Mouse (Mus musculus) liver, embryonic 15.5 days (tissue): ENCODE results near the gene Hoxd1. TPM values are rescaled to one million over a fixed set of nuclear protein-coding genes. Genes with fewer than 3 reads are reported as not detected.

ENCODE experiments used
- ATAC-seq: fragments of 200-750 bp; cut with Nextera tagmentation; 2 replicates; pipeline ENCODE4 v1.8.0; 2017; ENCODE audit warnings: moderate number of reproducible peaks, mild to moderate bottlenecking, moderate library complexity; ENCODE audit not compliant: insufficient read depth
- H3K27ac ChIP-seq: fragments of 300-500 bp; sonication (generic); replicated peaks from 2 replicates; pipeline ENCODE4 v1.5.1; 2015; ENCODE audit warnings: mild to moderate bottlenecking, inconsistent platforms
- H3K27me3 ChIP-seq: fragments of 300-500 bp; sonication (generic); 2 replicates; pipeline ENCODE4 v1.6.1; 2015; ENCODE audit warnings: mild to moderate bottlenecking, inconsistent platforms
- H3K36me3 ChIP-seq: fragments of 300-500 bp; sonication (generic); replicated peaks from 2 replicates; pipeline ENCODE4 v1.6.1; 2015; ENCODE audit warnings: moderate library complexity, mild to moderate bottlenecking, inconsistent platforms
- H3K4me1 ChIP-seq: fragments of 300-500 bp; sonication (generic); replicated peaks from 2 replicates; pipeline ENCODE4 v1.6.1; 2015; ENCODE audit warnings: inconsistent platforms
- H3K4me2 ChIP-seq: fragments of 300-500 bp; sonication (generic); 2 replicates; pipeline ENCODE4 v1.6.1; 2015; ENCODE audit warnings: moderate library complexity, mild to moderate bottlenecking, inconsistent platforms
- H3K4me3 ChIP-seq: fragments of 300-500 bp; sonication (generic); replicated peaks from 2 replicates; pipeline ENCODE4 v1.5.1; 2015; ENCODE audit warnings: mild to moderate bottlenecking, inconsistent platforms
- H3K9ac ChIP-seq: fragments of 300-500 bp; sonication (generic); 2 replicates; pipeline ENCODE4 v1.6.1; 2015; ENCODE audit warnings: moderate library complexity, mild to moderate bottlenecking, inconsistent platforms
- H3K9me3 ChIP-seq: fragments of 300-500 bp; sonication (generic); replicated peaks from 2 replicates; pipeline ENCODE4 v1.6.1; 2016; ENCODE audit warnings: inconsistent platforms
- WGBS: fragments of 180-500 bp; shearing (Covaris S2); methylation state at CpG from one replicate; pipeline ENCODE4 v1.1.7; 2015; ENCODE audit warnings: mixed read lengths; ENCODE audit not compliant: insufficient replicate concordance; 5-methylcytosine and 5-hydroxymethylcytosine counted together
- polyA plus RNA-seq: library from polyadenylated mRNA; unstranded; fragments of >200 nt; fragmentation: Nextera tagmentation; extraction: Ambion mirVana; gene quantifications from 2 replicates; pipeline ENCODE4 v1.2.1, GENCODE M21; 2015

Hoxd1 gene
- polyA plus RNA-seq, 1 experiment from 2014 or later = 0.05 TPM

DNA sequence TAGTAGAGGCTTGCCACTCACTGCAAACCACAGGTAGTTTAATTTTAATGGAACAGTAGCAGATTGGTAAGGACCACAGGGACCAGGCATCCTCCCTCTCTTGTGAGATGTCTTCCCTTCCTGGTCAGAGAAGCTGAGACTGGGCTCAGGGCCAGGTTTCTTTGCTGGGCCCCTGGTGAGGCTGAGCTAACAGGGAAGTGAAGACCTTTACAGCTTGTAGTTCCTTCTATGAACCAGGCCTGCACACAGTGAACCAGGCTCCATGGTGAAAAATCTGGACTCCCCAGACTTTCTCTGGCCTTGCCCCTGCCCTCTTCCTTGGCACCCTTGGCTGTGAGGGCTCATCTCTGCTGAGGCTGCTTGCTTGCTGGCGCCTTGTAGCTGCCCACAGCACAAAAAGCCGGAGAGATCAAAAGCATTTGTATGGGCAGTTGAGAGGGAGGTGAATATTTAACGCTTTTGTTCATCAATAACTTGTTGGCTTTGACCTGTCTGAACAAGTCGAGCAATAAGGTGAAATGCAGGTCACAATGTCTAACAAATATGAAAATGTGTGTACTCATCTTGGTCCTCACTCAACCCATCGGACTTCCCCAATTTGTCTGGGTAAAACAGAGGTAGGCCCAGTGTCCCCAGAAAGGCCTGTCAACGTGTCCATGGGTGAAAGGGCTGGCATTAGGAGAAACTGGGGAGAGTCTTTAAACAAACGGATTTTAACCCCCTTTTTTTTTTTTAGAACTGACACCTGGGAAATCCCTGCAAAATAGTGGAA lies 38.4 kb upstream of the Hoxd1 start:
- H3K36me3 ChIP-seq = no peaks in the 10 kb centered on the region
- no peak overlapping the region for H3K27ac ChIP-seq
- no peaks in the 10 kb centered on the region for H3K4me1 ChIP-seq
- no peak overlapping the region for H3K9ac ChIP-seq
- H3K4me3 ChIP-seq = no peak overlapping the region
- peaks cover 100% of the 10 kb centered on the region for H3K27me3 ChIP-seq
- no peak for ATAC-seq
- no peaks in the 10 kb centered on the region for H3K9me3 ChIP-seq
- whole genome bisulfite sequencing = 36% methylated on average over 7 of the region's 7 CpGs
- no peak overlapping the region for H3K4me2 ChIP-seq

DNA sequence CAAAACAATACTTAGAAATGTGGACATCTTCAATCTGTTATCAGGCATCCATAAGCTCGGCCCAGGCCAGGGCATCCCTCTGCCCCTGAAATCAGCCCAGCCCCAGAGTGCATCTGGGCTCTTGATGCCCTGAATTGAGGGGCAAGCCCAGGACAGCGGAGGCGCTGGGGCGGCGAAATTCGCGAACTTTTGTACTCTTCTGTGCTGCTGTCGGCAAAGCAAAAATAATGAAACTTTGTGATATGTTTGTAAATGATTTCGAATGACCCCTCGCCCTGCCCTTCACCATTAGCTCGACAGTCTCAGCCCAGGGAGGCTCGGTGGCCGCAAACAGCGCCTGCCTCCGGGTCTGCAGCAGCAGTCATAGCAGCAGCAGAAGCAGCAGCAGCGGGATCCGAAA lies 37.6 kb upstream of the Hoxd1 start:
- Histone ChIP-seq H3K4me1 (no peaks in the 10 kb centered on the region), H3K27me3 (peaks cover 99% of the 10 kb centered on the region)
- no peak for ATAC-seq

DNA sequence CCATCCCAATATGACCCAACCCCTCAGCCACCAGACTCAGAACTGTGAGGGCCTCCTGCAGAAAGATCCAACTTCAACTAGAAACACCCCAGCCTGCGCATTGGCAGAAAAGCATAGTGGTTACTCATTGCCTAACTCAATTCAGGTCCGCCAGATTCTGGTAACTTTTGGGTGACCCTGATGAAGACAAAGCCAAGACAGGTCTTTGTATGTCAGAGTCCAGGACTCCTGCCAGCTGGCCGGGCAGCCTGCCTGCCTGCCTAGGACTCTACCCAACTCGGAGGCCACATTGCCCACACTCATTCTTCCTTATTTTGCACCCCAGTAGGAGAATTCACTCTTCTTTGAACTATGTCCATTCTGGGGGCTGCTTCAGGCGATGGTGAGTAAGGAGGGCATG lies 36.2 kb upstream of the Hoxd1 start, which contains the start of gene Gm28230:
Gene Gm28230 (plus strand): TSS at position 178 of the 400 bp plus-strand sequence.
- Histone ChIP-seq H3K9me3 (no peaks in the 10 kb centered on the region), H3K4me3 (no peak within 1 kb of the TSS; the same call in 1 of the 2 replicates), H3K27ac (no peak within 1 kb of the TSS), H3K4me1 (no peaks in the 10 kb centered on the region), H3K27me3 (peaks cover 99% of the 10 kb centered on the region), H3K36me3 (no peaks in the 10 kb centered on the region), H3K4me2 (peak within 1 kb of the TSS; percentile 29; the same call in 1 of the 2 replicates), H3K9ac (no peak within 1 kb of the TSS)
- no peak for ATAC-seq
- WGBS = 43% methylated on average over 5 of the region's 5 CpGs

More for the DNA sequence above, 37.6 kb upstream of the Hoxd1 start:
- 35% methylated on average over 17 of the region's 17 CpGs for WGBS
- Histone ChIP-seq H3K9me3 (no peaks in the 10 kb centered on the region), H3K36me3 (no peaks in the 10 kb centered on the region), H3K27ac (no peak overlapping the region), H3K4me2 (no peak overlapping the region), H3K4me3 (no peak overlapping the region), H3K9ac (no peak overlapping the region)

DNA sequence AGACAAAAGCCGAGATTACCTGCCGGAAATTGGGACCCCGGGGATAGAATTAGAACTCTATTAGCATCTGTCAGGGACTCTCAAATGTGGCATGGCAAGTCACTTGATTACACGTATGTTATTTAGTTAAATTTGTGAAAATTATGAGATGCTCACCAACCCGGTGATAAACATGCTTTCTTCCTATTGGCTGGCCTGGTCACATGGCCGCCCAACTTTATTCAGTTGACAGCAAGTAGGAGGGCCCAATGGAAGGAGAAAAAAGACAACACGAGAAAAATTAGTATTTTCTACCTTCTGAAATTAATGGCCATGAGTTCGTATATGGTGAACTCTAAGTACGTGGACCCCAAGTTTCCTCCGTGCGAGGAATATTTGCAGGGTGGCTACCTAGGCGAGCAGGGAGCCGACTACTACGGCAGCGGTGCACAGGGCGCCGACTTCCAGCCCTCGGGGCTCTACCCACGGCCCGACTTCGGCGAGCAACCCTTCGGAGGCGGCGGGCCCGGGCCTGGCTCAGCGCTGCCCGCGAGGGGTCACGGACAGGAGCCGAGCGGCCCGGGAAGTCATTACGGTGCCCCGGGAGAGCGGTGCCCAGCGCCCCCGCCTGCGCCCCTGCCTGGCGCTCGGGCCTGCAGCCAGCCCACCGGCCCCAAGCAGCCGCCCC lies 35.7 kb upstream of the Hoxd1 start:
- peak overlapping the region; percentile 29; the same call in 1 of the 2 replicates for H3K4me2 ChIP-seq
- H3K9me3 ChIP-seq = no peaks in the 10 kb centered on the region
- H3K27ac ChIP-seq = no peak overlapping the region
- H3K36me3 ChIP-seq = no peaks in the 10 kb centered on the region
- WGBS = 14% methylated on average over 42 of the region's 43 CpGs
- peaks cover 99% of the 10 kb centered on the region for H3K27me3 ChIP-seq
- H3K4me1 ChIP-seq = no peaks in the 10 kb centered on the region
- no peak for ATAC-seq
- H3K4me3 ChIP-seq = no peak overlapping the region; the same call in 1 of the 2 replicates
- no peak overlapping the region for H3K9ac ChIP-seq

DNA sequence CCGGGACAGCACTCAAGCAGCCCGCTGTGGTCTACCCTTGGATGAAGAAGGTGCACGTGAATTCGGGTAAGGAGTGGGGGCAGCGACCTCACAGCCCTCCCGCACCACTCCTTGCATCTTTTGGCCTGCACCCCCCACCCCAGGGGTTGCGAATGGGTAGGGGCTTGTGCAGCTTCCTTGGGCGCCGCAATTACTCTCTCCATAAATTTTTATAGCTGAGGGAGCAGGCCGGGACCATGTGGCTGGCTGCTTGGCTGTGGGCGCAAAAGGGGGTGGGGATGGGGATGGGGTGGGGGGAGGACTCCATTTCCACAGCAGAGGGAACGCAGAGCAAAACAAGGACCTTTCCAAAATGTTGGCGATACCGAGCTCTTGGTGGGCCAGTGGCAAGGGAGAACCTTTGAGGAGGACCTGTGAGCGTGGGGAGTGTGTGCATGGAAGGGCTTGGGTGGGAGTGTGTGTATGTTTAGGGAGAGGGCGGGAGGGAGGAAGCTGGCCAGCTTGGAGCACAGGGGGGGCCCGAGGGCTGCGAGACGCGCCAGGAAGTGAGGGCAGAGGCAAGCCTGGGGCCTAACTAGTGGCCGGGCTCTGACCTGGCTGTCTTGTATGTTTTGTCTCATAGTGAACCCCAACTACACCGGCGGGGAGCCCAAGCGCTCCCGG lies 35.0 kb upstream of the Hoxd1 start:
- ATAC-seq = no peak
- Histone ChIP-seq H3K36me3 (no peaks in the 10 kb centered on the region), H3K9me3 (no peaks in the 10 kb centered on the region), H3K27ac (no peak overlapping the region), H3K27me3 (peaks cover 99% of the 10 kb centered on the region), H3K4me2 (peak overlapping the region; percentile 29; the same call in 1 of the 2 replicates), H3K4me1 (no peaks in the 10 kb centered on the region), H3K4me3 (no peak overlapping the region; the same call in 1 of the 2 replicates), H3K9ac (no peak overlapping the region)
- 7% methylated on average over 25 of the region's 25 CpGs for WGBS

DNA sequence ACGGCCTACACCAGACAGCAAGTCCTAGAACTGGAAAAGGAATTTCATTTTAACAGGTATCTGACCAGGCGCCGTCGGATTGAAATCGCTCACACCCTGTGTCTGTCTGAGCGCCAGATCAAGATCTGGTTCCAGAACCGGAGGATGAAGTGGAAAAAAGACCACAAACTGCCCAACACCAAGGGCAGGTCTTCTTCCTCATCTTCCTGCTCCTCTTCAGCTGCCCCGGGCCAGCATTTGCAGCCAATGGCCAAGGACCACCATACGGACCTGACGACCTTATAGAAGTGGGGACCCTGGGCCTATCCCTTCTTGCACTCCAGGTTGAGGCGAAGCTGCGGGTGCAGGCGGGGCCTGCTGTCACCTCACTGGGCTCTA lies 34.5 kb upstream of the Hoxd1 start:
- Histone ChIP-seq H3K27ac (no peak overlapping the region), H3K4me2 (no peak overlapping the region), H3K36me3 (no peaks in the 10 kb centered on the region), H3K9ac (no peak overlapping the region), H3K4me1 (no peaks in the 10 kb centered on the region), H3K27me3 (peaks cover 99% of the 10 kb centered on the region), H3K4me3 (no peak overlapping the region), H3K9me3 (no peaks in the 10 kb centered on the region)
- no peak for ATAC-seq
- WGBS = 31% methylated on average over 13 of the region's 13 CpGs

DNA sequence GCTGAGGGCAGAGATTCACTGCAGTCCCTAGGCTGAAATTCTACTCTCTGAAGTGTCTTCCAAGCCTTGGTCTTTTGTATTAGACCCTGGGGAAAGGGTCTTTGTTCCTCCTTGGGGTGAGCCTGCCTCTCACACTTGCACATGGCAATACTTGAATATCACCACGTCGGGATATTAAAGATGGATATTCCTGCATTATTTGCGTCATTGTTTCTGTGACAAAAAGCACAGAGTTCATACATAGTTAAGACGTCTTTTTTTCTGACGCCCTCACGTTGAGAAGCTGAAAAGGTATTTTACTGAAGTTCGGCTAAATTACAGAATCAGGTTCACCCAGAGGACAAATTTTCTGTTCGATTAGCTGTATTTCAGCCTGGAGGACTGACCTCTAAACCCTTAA lies 32.4 kb upstream of the Hoxd1 start:
- H3K36me3 ChIP-seq = no peaks in the 10 kb centered on the region
- no peak overlapping the region for H3K4me3 ChIP-seq
- 34% methylated on average over 8 of the region's 8 CpGs for WGBS
- H3K4me2 ChIP-seq = no peak overlapping the region
- H3K9me3 ChIP-seq = no peaks in the 10 kb centered on the region
- H3K9ac ChIP-seq = no peak overlapping the region
- no peak overlapping the region for H3K27ac ChIP-seq
- no peaks in the 10 kb centered on the region for H3K4me1 ChIP-seq
- no peak for ATAC-seq
- peaks cover 99% of the 10 kb centered on the region for H3K27me3 ChIP-seq

DNA sequence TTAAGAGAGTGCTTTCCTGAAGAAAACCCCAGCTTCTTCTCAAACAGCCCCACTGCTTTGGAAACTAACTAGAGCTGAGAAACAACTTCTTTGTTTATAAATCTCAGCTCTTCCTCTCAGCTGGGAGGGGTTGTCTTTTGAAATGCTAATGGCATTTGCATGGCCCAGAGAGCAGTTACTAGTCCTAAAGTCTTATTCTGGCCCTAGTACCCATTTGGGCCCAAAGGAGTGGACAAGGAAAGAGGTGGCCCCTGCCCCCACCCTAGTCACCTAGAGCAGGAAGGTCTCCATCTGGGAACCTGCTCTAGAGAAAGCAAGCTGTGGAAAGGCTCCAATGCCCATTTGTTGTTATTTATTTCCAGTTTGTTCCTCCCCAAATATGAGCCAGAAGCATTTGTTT lies 31.7 kb upstream of the Hoxd1 start:
- no peak overlapping the region for H3K4me2 ChIP-seq

DNA sequence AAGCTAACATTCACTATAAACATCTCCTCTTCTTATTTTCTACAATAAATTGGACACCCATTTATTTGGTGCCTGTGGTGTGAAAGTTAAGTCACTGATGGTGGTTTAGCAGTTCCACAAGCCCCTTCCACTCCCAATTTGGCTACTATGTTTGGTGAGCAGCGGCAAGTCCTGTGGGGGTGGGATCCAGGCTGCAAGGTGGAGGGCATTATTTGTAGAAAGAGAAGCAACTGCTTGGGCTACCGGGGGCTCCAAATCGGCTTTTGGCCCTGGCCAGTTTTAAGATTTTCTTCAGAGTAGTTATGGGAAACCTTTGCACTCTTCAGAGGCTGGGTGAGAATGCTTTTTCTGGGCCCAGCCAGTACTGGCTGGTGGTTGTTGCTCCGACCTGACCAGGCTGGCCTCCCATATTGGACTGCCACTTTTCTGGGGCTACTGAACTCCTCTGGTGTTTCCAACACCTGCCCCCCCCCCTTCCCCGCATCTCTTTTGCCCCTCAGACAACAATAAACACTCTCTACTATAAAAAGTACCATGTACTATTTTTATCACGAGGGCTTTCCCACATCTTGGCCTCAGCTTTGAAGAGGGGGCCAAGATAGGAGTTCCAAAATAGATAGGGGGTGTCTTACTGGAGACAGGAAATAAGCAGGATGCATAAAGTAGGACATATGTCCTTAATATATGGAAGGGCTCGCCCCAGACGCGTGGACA lies 30.8 kb upstream of the Hoxd1 start:
- Histone ChIP-seq H3K4me2 (no peak overlapping the region), H3K9ac (no peak overlapping the region), H3K9me3 (no peaks in the 10 kb centered on the region), H3K4me1 (no peaks in the 10 kb centered on the region), H3K27me3 (peaks cover 99% of the 10 kb centered on the region), H3K4me3 (no peak overlapping the region), H3K27ac (no peak overlapping the region), H3K36me3 (no peaks in the 10 kb centered on the region)
- no peak for ATAC-seq
- WGBS = 17% methylated on average over 9 of the region's 9 CpGs

More for the DNA sequence above, 31.7 kb upstream of the Hoxd1 start:
- Histone ChIP-seq H3K9ac (no peak overlapping the region), H3K27ac (no peak overlapping the region), H3K4me1 (no peaks in the 10 kb centered on the region), H3K9me3 (no peaks in the 10 kb centered on the region), H3K4me3 (no peak overlapping the region), H3K36me3 (no peaks in the 10 kb centered on the region), H3K27me3 (peaks cover 99% of the 10 kb centered on the region)
- no peak for ATAC-seq

DNA sequence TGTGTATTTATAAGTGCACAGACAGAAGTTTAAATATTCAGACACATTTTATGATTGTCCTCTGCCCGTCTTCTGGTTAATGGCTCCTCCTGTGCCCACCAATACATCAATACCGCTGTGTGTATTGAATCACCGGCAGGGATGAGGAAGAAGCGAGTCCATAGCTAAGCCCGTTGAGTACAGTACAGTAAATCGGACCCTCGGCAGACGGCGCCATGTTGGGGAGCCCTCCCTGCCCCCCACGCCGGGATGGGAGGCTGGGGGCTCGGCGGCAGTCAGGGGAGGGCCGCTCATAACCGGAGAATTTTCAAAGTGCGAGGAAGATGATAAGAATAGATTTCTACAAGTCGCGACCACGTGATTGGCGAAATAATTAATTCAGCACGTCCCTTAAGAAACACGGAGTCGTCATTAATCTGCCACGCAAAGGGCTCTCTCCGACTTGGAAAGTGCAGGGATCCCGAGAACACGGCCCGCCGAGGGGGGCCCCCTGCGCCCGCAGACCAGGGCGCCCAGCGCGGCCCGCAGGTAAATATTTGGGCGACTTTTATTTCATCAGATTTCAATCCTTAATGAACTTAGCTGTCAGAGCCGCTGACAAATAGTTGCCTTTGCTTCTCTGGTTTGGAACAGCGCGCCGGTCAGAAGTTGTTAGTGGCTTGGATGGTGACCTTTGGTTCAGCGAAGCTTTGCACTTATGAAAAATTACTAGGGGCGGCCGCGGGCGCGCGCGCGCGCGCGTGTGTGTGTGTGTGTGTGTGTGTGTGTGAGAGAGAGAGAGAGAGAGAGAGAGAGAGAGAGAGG lies 30.1 kb upstream of the Hoxd1 start:
- WGBS = 2% methylated on average over 52 of the region's 52 CpGs
- no peak overlapping the region for H3K4me2 ChIP-seq

More for the DNA sequence above, 30.1 kb upstream of the Hoxd1 start:
- Histone ChIP-seq H3K9ac (no peak overlapping the region), H3K36me3 (no peaks in the 10 kb centered on the region), H3K4me3 (no peak overlapping the region), H3K27ac (no peak overlapping the region), H3K9me3 (no peaks in the 10 kb centered on the region), H3K4me1 (no peaks in the 10 kb centered on the region), H3K27me3 (peaks cover 99% of the 10 kb centered on the region)
- no peak for ATAC-seq
